Mouse (Mus musculus): Measurements from ENCODE around the gene Mfap5. TPM values are rescaled to one million over a fixed set of nuclear protein-coding genes. Genes with fewer than 3 reads are reported as not detected.
"Not testable (repeated sequence)": the region's sequence is repeated elsewhere in the genome, so short reads cannot be mapped to it uniquely, and the experiment has no call there.

Mfap5 gene
- polyA plus RNA-seq (2012; rRNA removed): 0.90 and 3.5 TPM in 2 replicates

GRCm38 (mm10) chr6:122505545-122505944 lies at the start of gene Mfap5:
Gene Mfap5 (plus strand): TSS chr6:122505845.
- DNase-seq (ENCODE audit: extremely low spot score in 1 of 2, low spot score in 1 of 2): no peak

DNA sequence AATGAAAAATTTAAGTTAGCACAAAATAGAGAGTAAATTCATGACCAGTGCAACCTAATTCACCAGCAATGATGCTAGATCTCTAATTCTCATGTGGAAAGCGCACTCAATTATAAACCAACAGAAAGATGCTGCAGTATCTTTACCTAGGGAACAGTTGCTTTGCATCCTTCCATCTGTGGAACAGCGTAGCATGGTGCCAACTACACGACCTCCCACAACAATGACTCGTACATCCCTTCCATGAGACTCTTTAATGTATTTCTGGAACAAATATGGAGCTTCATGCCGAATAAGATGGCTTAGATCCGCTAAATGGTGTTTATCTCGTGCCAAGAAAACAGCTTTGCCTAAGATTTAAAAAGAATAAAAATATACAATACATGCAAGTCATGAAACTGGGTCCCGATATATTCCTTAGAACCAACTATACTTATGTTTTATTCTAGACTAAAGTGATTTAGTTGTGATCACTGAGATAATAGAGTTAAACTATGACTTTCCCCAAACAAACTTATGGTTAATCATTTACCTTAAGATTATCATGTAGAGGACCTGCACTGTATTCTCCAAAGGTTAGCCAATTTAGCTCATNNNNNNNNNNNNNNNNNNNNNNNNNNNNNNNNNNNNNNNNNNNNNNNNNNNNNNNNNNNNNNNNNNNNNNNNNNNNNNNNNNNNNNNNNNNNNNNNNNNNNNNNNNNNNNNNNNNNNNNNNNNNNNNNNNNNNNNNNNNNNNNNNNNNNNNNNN lies 46.5 kb upstream of the Mfap5 start:
- DNase-seq (ENCODE audit: extremely low spot score in 1 of 2, low spot score in 1 of 2): peak in 1 of 2 experiments; percentile 34

GRCm38 (mm10) chr6:122466092-122466713 lies 39.4 kb upstream of the Mfap5 start:
- DNase-seq (ENCODE audit: extremely low spot score in 1 of 2, low spot score in 1 of 2): no peak

GRCm38 (mm10) chr6:122469030-122469640 lies 36.5 kb upstream of the Mfap5 start:
- no peak for DNase-seq (ENCODE audit: extremely low spot score in 1 of 2, low spot score in 1 of 2)

DNA sequence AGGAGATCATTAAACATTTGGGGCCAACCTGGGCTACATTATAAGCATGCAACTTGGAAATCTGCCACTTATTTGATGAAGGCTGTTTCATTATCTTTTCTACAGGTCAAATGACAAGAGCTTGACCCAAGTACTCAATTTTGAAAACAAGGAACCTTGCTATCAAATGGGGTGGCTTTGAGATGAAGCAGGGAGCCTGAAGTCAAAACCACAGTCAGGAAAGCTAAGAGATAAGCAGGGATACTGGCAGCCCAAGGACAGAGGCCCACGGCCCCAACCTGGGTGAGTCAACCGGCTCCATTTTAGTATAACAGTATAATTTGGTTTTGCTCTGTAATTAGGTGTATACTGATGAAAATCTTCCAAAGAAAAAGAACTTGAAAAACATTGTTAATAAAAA lies 35.4 kb upstream of the Mfap5 start:
- no peak for DNase-seq (ENCODE audit: extremely low spot score in 1 of 2, low spot score in 1 of 2)

- DNase-seq (ENCODE audit: extremely low spot score in 1 of 2, low spot score in 1 of 2): not testable (repeated sequence)
Observed at GRCm38 (mm10) chr6:122471461-122471860, 34.2 kb upstream of the Mfap5 start.

DNA sequence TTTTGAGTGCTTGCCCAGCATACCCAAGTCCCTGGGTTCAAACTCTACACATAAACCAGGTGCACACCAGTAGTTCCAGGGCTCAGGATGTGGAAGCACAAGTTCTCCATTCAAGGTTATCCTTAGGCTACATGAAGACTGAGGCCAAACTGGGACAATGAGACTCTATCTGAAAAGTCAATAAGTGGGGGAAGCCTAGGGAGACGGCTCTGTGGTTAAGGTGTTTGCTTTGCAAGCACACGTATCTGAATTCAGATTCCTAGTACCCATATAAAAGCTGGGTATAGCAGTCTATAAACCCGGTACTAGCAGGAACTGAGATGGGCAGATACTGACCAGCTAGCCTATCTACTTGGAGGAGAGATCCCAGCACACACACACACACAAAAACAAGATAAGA lies 27.6 kb upstream of the Mfap5 start:
- no peak for DNase-seq (ENCODE audit: extremely low spot score in 1 of 2, low spot score in 1 of 2)

DNA sequence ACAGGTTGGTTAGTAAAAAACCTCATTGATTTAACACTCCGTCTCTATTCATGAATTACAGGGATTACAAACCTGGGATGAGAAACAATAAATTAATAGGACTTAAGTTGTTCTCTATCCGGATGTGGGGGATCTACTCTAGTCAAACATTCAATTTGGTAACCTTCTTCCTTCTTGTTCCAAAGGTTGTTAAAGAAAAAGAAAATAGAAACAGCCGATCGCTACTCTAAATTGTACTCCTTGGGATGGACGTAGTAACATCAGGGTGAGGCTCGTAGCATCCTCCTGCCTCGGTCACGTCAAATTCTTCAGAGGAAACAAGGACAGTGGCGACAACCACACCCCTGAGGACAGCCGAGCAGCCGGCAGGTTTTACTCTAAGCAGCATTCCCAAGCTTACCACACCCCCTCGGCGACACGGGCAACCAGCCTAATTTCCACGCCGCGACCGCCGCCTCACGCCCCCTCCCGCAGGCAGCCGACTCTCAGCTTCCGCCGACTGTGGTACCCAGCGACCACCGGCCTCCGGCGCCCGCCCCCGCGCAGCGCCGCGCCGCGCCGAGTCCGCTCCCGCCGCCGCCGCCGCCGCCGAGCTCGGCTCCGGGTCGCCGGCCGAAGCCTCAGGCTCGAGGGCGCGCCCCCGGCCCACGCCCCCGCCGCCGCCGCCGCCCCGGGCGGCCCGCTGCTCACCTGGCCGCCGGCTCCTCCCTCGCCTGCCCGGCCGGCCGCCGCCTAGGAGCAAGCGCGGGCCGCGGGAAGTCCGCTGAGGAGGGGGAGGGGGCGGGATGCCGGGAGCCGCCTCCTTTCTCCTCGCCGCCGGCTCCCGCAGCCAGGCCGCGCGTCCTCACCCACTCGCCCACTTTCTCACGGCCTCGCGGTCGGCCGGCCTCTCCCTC lies 20.0 kb upstream of the Mfap5 start:
- DNase-seq (ENCODE audit: extremely low spot score in 1 of 2, low spot score in 1 of 2): no peak

- DNase-seq (ENCODE audit: extremely low spot score in 1 of 2, low spot score in 1 of 2): peak in 1 of 2 experiments; percentile 37
Observed at GRCm38 (mm10) chr6:122486297-122487117, 19.1 kb upstream of the Mfap5 start.

- DNase-seq (ENCODE audit: extremely low spot score in 1 of 2, low spot score in 1 of 2): no peak
Observed at GRCm38 (mm10) chr6:122490929-122491512, 14.6 kb upstream of the Mfap5 start.

DNA sequence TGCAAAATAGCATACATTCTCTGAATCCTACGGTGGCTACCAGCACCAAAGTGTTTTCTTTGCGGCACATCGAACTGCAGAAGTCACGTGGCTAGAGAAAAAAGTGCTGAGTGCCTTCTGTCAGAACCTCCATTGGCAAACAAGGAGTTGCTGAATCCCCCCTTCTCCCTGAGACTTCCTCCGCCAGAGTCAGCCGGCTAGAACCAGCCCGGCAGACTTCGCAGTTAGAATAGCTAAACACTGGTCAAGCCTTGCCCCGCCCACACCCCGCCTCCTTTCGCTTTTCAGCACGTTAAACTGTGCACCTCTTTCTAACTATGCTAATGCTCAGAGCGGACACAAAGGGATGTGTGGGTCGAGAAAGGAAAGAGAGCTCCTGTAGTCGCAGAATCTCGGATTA lies 14.1 kb upstream of the Mfap5 start:
- peak in 1 of 2 experiments; percentile 62 for DNase-seq (ENCODE audit: extremely low spot score in 1 of 2, low spot score in 1 of 2)

DNA sequence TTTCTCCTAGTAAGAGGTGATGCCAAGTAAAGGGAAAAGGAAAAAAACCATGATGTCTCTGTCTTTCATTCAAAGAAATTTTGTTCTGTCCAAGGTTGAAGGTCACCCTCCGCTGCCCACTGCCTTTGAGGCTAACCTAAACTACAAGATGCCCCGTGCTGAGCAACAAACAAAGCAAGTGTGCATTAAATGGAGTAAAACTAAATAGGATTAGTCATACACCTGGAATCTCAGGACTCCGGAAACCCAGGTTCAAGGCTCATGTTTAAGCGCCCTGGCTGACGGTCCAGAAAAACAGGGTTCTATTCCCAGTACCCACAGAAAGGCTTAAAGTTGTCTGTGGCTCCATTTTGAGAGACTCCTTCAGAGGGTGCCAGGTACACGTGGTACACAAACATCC lies 13.2 kb upstream of the Mfap5 start:
- DNase-seq (ENCODE audit: extremely low spot score in 1 of 2, low spot score in 1 of 2): no peak

GRCm38 (mm10) chr6:122493799-122494472 lies 11.7 kb upstream of the Mfap5 start:
- no peak for DNase-seq (ENCODE audit: extremely low spot score in 1 of 2, low spot score in 1 of 2)

DNA sequence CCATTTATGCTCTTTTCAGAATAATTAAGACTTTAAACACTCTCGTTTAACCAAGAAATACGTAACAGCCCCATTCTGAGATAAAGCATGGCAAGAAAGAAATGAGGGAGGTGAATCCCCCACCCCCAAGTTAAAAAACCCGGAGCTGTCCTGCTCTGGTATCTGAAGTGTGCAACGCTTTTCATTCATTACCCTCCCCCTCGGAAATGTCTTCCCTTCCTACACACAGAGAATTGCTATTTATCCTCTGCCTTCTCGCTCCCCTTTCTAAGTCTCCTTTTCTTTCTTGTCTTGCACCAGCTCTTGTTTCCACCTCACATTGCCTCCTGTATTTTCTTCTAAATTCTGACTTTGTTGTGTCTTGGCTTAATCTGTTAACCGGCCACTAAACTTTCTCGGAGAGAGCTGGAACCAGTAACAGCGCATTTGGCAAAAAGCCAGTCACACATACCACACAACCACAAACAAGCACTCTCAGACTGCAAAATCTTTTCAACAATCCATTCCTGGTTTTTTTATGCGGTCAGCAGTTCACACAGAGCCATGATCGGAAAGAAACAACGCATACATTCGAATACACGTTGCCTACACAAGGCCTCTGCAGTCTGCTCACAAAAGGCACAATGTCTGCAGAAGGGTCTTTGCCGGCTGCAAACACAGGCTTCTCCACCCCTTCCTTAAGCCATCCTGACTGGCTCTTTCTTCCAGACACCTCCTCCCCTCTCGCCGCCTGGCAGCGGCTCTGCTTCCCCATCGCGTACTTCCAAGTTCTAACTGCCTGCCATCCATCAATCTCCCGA lies 10.4 kb upstream of the Mfap5 start:
- DNase-seq (ENCODE audit: extremely low spot score in 1 of 2, low spot score in 1 of 2): peak in 1 of 2 experiments; percentile 43

GRCm38 (mm10) chr6:122496501-122496900 lies 9.1 kb upstream of the Mfap5 start:
- peak in 1 of 2 experiments; percentile 78 for DNase-seq (ENCODE audit: extremely low spot score in 1 of 2, low spot score in 1 of 2)

DNA sequence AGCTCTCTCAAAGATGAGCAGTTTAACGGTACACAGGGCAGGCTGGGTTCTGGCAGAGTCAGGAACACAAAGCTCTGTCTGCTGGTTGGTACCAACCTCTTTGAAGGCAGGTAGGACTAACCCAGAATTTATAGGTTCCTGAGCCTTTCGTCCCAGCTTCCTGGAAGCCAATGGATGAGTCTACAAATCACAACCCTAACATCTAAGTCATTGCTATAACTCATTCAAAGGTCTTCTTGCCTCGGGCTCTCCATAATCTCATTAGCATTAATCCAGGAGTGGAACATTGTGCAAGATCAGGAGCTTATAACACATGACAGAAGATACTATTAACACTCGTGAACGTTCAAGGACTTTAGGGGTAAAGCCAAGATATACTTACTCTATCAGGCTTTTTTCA lies 7.0 kb upstream of the Mfap5 start, which contains the start of gene Rimklb:
Gene Rimklb, minus strand, starts transcription at position 101 of the 400 bp plus-strand sequence.
- no peak for DNase-seq (ENCODE audit: extremely low spot score in 1 of 2, low spot score in 1 of 2)

GRCm38 (mm10) chr6:122505041-122505440 lies 604 bp upstream of the Mfap5 start:
- no peak for DNase-seq (ENCODE audit: extremely low spot score in 1 of 2, low spot score in 1 of 2)

DNA sequence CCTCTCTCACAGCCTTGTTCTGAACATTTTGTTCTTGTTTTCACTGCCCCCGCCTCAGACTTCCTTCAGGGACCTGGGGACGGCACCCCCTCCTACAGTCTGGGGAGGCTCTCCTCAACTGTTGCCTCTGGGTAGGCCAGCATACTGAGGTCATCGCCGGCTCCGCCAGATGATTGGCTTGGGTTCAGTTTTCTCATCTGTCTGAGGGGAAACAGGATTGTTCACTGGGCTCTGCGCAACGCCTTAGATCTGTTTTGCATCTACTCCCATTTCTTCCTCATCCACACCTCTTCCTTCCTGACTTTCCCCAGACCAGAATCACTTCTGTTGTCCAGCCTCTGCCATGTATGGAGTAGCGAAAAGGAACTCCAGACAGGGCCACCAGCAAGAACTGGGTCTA lies 2.8 kb downstream of the Mfap5 start:
- DNase-seq (ENCODE audit: extremely low spot score in 1 of 2, low spot score in 1 of 2): no peak

All from frontal cortex, adult 2 months (tissue).